Mouse (Mus musculus): ENCODE results near the gene Lim2. TPM values are rescaled to one million over a fixed set of nuclear protein-coding genes. Genes with fewer than 3 reads are reported as not detected.

Gene Lim2
- polyA plus RNA-seq, 1 experiment from 2014 or later: not detected

DNA sequence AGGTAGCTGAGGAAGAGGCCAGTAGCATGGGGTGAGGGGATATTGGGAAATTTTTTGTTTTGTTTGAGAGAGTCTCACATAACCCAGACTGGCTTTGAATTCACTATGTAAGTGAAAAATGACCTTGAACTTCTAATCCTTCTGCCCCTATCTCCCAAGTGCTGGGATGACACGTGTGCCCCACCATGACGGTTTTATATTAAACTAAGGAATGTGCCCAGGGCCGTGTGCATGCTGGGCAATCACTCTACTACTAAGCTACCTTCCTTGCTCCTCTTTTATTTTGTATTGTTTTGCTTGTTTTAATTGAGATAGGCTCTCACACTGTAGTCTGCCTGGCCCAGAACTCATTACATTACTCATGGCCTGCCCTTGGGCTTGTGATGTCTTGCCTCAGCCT lies 13.6 kb downstream of the Lim2 start:
- Histone ChIP-seq H3K27ac (ENCODE audit: low read length) (no peak overlapping the region), H3K4me3 (replicated peaks; ENCODE audit: low read length) (no peak overlapping the region), H3K4me1 (ENCODE audit: control insufficient read depth, insufficient read depth, low read length) (peaks cover 14% of the 10 kb centered on the region), H3K27me3 (ENCODE audit: control insufficient read depth, insufficient read depth, low read length) (no peaks in the 10 kb centered on the region), H3K36me3 (ENCODE audit: control insufficient read depth, insufficient read depth, low read length) (no peaks in the 10 kb centered on the region), H3K9ac (ENCODE audit: low read length) (no peak overlapping the region), H3K4me2 (ENCODE audit: low read depth, low read length) (no peak overlapping the region), H3K9me3 (replicated peaks; ENCODE audit: control insufficient read depth, low read length) (no peaks in the 10 kb centered on the region)
- ATAC-seq (ENCODE audit: insufficient read depth, low FRiP score): no peak
- WGBS: 77% methylated on average over 3 of the region's 3 CpGs

DNA sequence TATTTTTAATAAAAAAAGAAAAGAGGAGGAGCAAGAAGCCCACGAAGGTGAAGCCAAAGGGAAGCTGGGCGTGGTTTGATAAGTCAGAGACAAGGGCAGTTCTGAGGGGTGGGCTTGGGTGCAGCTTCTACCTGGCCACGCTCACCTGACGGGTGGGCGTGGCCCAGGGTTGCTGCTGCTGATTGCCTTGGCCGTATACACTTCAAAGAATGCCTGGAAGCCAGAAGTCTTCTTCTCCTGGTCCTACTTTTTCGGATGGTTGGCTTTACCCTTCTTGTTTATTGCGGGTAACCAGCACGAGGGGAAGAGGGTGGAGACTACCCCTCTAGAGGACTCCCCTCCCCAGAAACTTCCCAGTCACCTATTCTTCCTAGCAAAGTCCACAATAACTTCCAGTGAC lies 15.2 kb downstream of the Lim2 start:
- Histone ChIP-seq H3K4me1 (ENCODE audit: control insufficient read depth, insufficient read depth, low read length) (peaks cover 14% of the 10 kb centered on the region), H3K36me3 (ENCODE audit: control insufficient read depth, insufficient read depth, low read length) (no peaks in the 10 kb centered on the region), H3K4me2 (ENCODE audit: low read depth, low read length) (peak overlapping the region; percentile 98), H3K4me3 (replicated peaks; ENCODE audit: low read length) (peak overlapping the region; percentile 59), H3K9me3 (replicated peaks; ENCODE audit: control insufficient read depth, low read length) (no peaks in the 10 kb centered on the region), H3K9ac (ENCODE audit: low read length) (peak overlapping the region; percentile 76), H3K27me3 (ENCODE audit: control insufficient read depth, insufficient read depth, low read length) (no peaks in the 10 kb centered on the region), H3K27ac (ENCODE audit: low read length) (peak overlapping the region; percentile 97)
- WGBS: 13% methylated on average over 9 of the region's 9 CpGs
- no peak for ATAC-seq (ENCODE audit: insufficient read depth, low FRiP score)

DNA sequence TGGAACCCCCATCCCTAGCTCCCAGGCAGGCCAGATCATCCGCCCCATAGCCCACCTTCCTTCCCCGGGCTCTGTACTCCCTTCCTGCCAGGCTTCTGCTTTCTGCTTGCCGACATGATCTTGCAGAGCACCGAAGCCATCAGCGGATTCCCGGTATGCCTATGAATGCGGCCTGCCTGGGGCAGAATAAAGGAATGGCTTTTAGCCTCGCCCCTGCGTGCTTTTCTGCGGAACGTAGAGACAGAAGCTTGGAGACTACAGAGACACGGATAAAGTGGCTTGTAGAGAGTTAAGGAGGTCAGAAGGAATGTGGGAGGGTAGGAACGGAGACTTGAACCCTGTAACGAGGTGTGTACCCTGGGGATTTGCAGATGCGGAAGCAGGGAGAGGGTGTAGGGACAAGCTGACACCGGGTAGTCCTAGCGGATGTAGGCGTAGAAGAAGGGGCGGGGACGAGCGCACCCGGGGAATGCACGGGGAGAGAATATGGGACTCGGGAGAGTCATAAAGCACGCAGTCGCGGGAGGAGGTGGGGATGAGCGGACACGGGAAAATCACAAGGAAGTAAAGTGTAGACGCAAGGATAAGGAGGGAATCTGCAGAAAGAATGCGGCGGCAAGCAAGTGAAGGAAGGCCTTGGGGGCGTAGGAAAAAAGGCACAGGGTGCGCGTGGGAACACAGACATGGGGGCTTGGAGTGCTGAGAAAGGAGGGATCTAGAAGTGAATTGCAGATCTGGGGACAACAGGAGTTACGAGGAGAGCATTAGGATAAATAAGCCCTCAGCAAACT lies 15.9 kb downstream of the Lim2 start:
- Histone ChIP-seq H3K9me3 (replicated peaks; ENCODE audit: control insufficient read depth, low read length) (no peaks in the 10 kb centered on the region), H3K9ac (ENCODE audit: low read length) (peak overlapping the region; percentile 76), H3K36me3 (ENCODE audit: control insufficient read depth, insufficient read depth, low read length) (no peaks in the 10 kb centered on the region), H3K27ac (ENCODE audit: low read length) (peak overlapping the region; percentile 97), H3K4me1 (ENCODE audit: control insufficient read depth, insufficient read depth, low read length) (peaks cover 14% of the 10 kb centered on the region), H3K27me3 (ENCODE audit: control insufficient read depth, insufficient read depth, low read length) (no peaks in the 10 kb centered on the region), H3K4me2 (ENCODE audit: low read depth, low read length) (peak overlapping the region; percentile 98), H3K4me3 (replicated peaks; ENCODE audit: low read length) (peak overlapping the region; percentile 59)
- peak; percentile 92 for ATAC-seq (ENCODE audit: insufficient read depth, low FRiP score)
- under 1% methylated on average over 36 of the region's 36 CpGs for WGBS

DNA sequence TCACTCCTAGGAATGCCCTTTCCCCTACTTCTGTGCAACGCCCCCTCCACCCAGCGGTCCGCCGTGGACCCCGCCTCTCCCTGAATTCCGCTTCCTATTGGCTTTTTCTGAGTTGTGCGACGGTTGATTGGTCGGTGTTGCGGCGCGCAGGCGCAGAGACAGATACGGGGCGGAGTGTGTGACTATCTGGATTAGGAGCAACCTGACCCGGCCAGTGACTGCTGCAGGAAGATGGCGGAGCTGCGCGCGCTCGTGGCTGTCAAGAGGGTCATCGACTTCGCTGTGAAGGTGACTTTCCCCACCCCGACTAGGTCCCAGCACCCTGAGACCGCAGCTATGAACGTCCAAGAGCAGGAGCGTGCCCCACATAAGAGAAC lies 16.4 kb downstream of the Lim2 start, which contains the start of the genes Etfb and Gm45233:
Gene Etfb (plus strand): TSS at position 167 of the 377 bp plus-strand sequence.
Gene Gm45233 (plus strand): TSS at position 212 of the 377 bp plus-strand sequence.
- Histone ChIP-seq H3K4me1 (ENCODE audit: control insufficient read depth, insufficient read depth, low read length) (peaks cover 14% of the 10 kb centered on the region), H3K4me3 (replicated peaks; ENCODE audit: low read length) (peak within 1 kb of the TSS; percentile 59), H3K27ac (ENCODE audit: low read length) (peak within 1 kb of the TSS; percentile 97), H3K9me3 (replicated peaks; ENCODE audit: control insufficient read depth, low read length) (no peaks in the 10 kb centered on the region), H3K27me3 (ENCODE audit: control insufficient read depth, insufficient read depth, low read length) (no peaks in the 10 kb centered on the region), H3K4me2 (ENCODE audit: low read depth, low read length) (peak within 1 kb of the TSS; percentile 98), H3K9ac (ENCODE audit: low read length) (peak within 1 kb of the TSS; percentile 76), H3K36me3 (ENCODE audit: control insufficient read depth, insufficient read depth, low read length) (no peaks in the 10 kb centered on the region)
- ATAC-seq (ENCODE audit: insufficient read depth, low FRiP score): peak; percentile 97
- WGBS: under 1% methylated on average over 27 of the region's 27 CpGs

DNA sequence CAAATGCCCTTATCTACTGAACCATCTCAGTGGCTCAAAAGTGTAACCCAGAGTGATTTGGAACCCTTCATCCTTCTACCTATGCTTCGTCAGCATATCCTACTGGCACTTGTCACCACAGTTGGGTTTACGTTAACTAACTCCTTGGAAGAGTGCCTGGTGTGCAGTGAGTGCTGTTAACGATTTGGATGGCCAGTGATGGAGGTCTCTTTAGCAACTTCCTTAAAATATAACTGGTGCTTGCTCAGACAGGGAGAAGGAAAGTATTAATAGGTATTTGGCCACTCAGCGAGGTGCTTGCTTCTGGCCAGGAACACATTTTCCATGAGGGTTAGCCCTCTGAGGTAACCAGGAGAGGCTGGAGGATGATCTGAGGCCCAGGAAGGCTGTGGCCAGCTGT lies 20.3 kb downstream of the Lim2 start:
- Histone ChIP-seq H3K36me3 (ENCODE audit: control insufficient read depth, insufficient read depth, low read length) (no peaks in the 10 kb centered on the region), H3K9ac (ENCODE audit: low read length) (no peak overlapping the region), H3K27me3 (ENCODE audit: control insufficient read depth, insufficient read depth, low read length) (no peaks in the 10 kb centered on the region), H3K9me3 (replicated peaks; ENCODE audit: control insufficient read depth, low read length) (no peaks in the 10 kb centered on the region), H3K4me3 (replicated peaks; ENCODE audit: low read length) (no peak overlapping the region), H3K4me2 (ENCODE audit: low read depth, low read length) (no peak overlapping the region), H3K27ac (ENCODE audit: low read length) (no peak overlapping the region), H3K4me1 (ENCODE audit: control insufficient read depth, insufficient read depth, low read length) (peaks cover 10% of the 10 kb centered on the region)
- 79% methylated on average over 4 of the region's 4 CpGs for WGBS
- no peak for ATAC-seq (ENCODE audit: insufficient read depth, low FRiP score)

DNA sequence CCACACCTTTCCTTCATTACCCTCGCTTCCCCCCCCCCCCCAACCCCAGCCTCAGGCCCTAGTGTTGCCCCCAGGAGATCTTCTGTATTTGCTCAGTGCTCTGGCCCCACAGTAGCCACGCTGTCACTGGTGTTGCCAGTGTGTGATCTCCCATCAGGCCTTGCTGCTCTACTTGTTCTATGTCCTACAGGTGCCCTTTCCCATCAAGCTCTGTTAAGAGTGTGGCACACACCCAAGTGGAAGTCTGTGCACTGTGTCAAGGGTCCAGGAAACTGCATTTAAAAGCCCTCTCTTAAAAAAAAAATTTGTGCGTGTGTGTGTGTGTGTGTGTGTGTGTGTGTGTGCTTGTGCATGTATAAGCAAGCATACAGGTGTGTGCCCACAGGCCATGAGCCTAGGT lies 20.8 kb downstream of the Lim2 start:
- 79% methylated on average over 3 of the region's 3 CpGs for whole genome bisulfite sequencing
- Histone ChIP-seq H3K4me1 (ENCODE audit: control insufficient read depth, insufficient read depth, low read length) (peaks cover 8% of the 10 kb centered on the region), H3K36me3 (ENCODE audit: control insufficient read depth, insufficient read depth, low read length) (no peaks in the 10 kb centered on the region; the same call in 1 of the 2 replicates), H3K4me2 (ENCODE audit: low read depth, low read length) (no peak overlapping the region), H3K9me3 (replicated peaks; ENCODE audit: control insufficient read depth, low read length) (no peaks in the 10 kb centered on the region), H3K27ac (ENCODE audit: low read length) (no peak overlapping the region), H3K4me3 (replicated peaks; ENCODE audit: low read length) (no peak overlapping the region), H3K9ac (ENCODE audit: low read length) (no peak overlapping the region), H3K27me3 (ENCODE audit: control insufficient read depth, insufficient read depth, low read length) (no peaks in the 10 kb centered on the region)
- ATAC-seq (ENCODE audit: insufficient read depth, low FRiP score): no peak

DNA sequence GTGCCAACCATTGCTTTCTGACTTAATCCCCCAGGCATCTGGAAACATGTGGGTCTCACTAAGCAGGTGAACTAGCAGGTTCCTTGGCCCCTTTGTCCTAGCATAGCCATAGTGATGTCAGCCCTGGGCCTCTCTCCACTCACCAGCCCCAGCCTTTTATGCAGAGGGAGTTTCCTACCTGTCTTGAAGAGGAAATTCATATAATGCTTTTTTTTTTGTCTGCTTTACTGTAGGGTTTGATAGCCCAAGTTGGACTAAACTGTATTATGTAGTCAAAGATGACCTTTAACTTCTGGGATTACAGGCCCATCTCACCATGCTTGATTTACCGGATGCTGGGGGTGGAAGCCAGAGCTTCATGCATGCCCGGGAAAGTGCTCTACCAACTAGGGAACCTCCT lies 22.3 kb downstream of the Lim2 start:
- H3K4me2 ChIP-seq (ENCODE audit: low read depth, low read length): no peak overlapping the region
- H3K36me3 ChIP-seq (ENCODE audit: control insufficient read depth, insufficient read depth, low read length): peaks cover 5% of the 10 kb centered on the region
- 90% methylated on average over 2 of the region's 2 CpGs for WGBS
- no peak for ATAC-seq (ENCODE audit: insufficient read depth, low FRiP score)
- H3K9ac ChIP-seq (ENCODE audit: low read length): no peak overlapping the region
- H3K27me3 ChIP-seq (ENCODE audit: control insufficient read depth, insufficient read depth, low read length): no peaks in the 10 kb centered on the region
- no peaks in the 10 kb centered on the region for H3K9me3 ChIP-seq (replicated peaks; ENCODE audit: control insufficient read depth, low read length)
- no peak overlapping the region for H3K27ac ChIP-seq (ENCODE audit: low read length)
- no peak overlapping the region for H3K4me3 ChIP-seq (replicated peaks; ENCODE audit: low read length)
- peaks cover 1% of the 10 kb centered on the region; the same call in 1 of the 2 replicates for H3K4me1 ChIP-seq (ENCODE audit: control insufficient read depth, insufficient read depth, low read length)

DNA sequence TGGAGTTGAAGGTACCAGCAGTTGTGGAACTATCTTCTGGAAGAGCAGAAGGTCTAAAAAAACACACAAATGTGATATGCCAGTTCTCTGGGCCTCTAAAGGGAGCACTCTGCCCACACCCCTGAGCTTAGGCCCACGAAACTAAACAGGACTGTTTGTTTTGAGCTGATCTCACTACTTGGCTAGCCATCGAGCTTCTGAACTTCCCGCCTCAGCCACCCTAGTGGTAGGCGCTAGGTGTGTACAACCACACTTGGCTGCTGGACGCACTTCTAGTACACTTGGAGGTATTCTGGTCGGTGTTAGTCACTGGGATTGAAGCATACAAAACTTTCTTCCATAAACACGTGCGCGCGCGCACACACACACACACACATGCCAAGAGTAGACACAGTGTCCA lies 24.3 kb downstream of the Lim2 start:
- ATAC-seq (ENCODE audit: insufficient read depth, low FRiP score): no peak
- Histone ChIP-seq H3K27ac (ENCODE audit: low read length) (no peak overlapping the region), H3K4me3 (replicated peaks; ENCODE audit: low read length) (no peak overlapping the region), H3K9me3 (replicated peaks; ENCODE audit: control insufficient read depth, low read length) (no peaks in the 10 kb centered on the region), H3K27me3 (ENCODE audit: control insufficient read depth, insufficient read depth, low read length) (no peaks in the 10 kb centered on the region), H3K4me2 (ENCODE audit: low read depth, low read length) (no peak overlapping the region), H3K36me3 (ENCODE audit: control insufficient read depth, insufficient read depth, low read length) (peaks cover 13% of the 10 kb centered on the region), H3K4me1 (ENCODE audit: control insufficient read depth, insufficient read depth, low read length) (no peaks in the 10 kb centered on the region), H3K9ac (ENCODE audit: low read length) (no peak overlapping the region)
- 92% methylated on average over 11 of the region's 11 CpGs for WGBS

DNA sequence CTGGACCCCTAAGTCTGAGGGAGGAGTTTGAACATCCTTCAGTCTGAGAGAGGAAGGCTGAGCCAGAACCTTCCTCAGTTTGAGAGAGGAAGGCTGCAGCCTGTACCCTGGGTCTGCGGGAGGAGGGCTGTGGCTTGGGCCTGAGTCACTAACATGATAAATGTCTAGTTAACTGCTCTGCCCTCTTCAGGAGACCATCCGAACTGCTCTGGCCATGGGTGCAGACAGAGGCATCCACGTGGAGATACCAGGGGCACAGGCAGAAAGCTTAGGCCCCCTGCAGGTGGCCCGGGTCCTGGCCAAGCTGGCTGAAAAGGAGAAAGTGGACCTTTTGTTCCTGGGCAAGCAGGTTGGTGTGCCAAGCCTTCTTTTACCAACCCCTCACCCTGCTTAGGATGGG lies 25.1 kb downstream of the Lim2 start:
- no peaks in the 10 kb centered on the region for H3K4me1 ChIP-seq (ENCODE audit: control insufficient read depth, insufficient read depth, low read length)
- ATAC-seq (ENCODE audit: insufficient read depth, low FRiP score): no peak
- 32% methylated on average over 4 of the region's 4 CpGs for WGBS
- no peak overlapping the region; the same call in 1 of the 2 replicates for H3K27ac ChIP-seq (ENCODE audit: low read length)
- no peaks in the 10 kb centered on the region for H3K27me3 ChIP-seq (ENCODE audit: control insufficient read depth, insufficient read depth, low read length)
- no peaks in the 10 kb centered on the region for H3K9me3 ChIP-seq (replicated peaks; ENCODE audit: control insufficient read depth, low read length)
- H3K4me2 ChIP-seq (ENCODE audit: low read depth, low read length): no peak overlapping the region
- no peak overlapping the region for H3K9ac ChIP-seq (ENCODE audit: low read length)
- H3K4me3 ChIP-seq (replicated peaks; ENCODE audit: low read length): no peak overlapping the region
- H3K36me3 ChIP-seq (ENCODE audit: control insufficient read depth, insufficient read depth, low read length): peaks cover 13% of the 10 kb centered on the region
